Mouse (Mus musculus) megakaryocyte progenitor cell, adult 5-6 weeks (primary cell): ENCODE measurements around the gene AC161166.1. TPM values are rescaled to one million over a fixed set of nuclear protein-coding genes. Genes with fewer than 3 reads are reported as not detected.

ENCODE experiments used
- ATAC-seq: replicated peaks from 2 replicates; pipeline ENCODE4 v1.8.0; 2016; ENCODE audit warnings: mild to moderate bottlenecking, moderate TSS enrichment, inconsistent platforms; ENCODE audit not compliant: poor library complexity
- total RNA-seq, 2 experiments: library from RNA; stranded (forward) in 1 of 2; stranded (reverse) in 1 of 2; fragments of 157-497, 149-512 nt in 1 of 2; fragments of 200-1000 nt in 1 of 2; gene quantifications; 2 replicates each; pipeline versions ENCODE4 v1.2.3 to v1.2.4; 2015 to 2017

The AC161166.1 gene
- total RNA-seq (2015) (not detected in 2 replicates), total RNA-seq (2017) (not detected in 2 replicates)

GRCm38 (mm10) chr7:24512355-24512754 lies at the start of gene AC161166.1:
TSS of gene AC161166.1 (minus strand) at chr7:24512455.
- no peak for ATAC-seq

- ATAC-seq: no peak
These were observed 49.2 kb upstream of the AC161166.1 start for GRCm38 (mm10) chr7:24561450-24561849.

DNA sequence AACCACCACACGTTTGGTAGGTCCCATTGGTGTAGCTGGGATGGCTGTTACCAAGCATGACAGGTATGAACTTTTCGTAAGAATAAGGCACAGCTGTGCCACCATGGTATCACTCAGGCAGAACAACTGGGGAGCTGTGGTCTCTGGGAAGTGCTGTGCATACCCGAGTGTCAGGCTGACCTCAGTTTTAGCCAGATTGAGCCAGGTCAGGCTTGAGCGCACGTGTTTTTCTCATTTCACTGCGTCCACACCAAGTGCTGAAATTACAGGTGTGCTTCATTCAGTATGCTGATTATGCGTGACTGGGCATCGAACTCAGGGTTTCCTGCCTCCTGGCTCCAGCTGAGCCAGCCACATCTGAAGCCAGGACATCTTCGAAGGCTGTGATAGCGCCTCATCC lies 43.5 kb upstream of the AC161166.1 start:
- no peak for ATAC-seq

DNA sequence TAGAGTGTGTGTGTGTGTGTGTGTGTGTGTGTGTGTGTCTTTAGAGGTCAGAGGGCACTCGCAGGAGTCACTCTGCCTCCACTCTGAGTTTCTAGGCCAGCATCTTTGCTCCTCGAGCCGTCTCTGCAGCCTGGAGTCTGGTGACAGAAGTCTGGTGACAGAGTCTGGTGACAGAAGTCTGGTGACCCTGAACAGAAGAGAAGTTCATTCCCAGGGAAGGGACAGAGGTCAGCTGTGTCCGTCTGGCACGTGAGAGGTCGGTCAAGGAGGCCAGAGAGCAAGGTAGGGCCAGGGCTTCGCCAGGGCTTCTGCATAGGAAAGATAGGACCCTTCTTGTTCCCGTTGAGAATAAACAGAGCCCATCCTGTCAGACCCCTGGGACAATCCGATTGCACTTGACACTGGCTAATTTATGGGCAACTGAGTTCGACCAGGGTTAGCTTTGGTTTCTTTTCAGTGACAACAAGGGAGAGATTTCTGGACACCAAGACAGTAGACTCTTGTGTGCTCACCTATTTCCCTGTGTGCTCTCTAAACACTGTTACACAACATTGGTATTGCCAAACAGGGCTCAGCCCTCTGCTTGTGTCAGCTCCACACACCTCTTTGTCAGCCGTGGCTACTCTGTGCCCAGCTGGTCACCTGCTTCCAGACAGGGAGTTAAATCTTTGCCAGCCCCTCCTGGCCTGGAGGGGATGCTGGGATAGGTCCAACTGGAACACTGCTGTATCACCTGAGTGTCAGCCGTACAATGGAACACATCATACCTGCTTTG lies 39.9 kb upstream of the AC161166.1 start:
- ATAC-seq: 0 out of 2 replicates have a peak, but pooled peaks have one; percentile 37

DNA sequence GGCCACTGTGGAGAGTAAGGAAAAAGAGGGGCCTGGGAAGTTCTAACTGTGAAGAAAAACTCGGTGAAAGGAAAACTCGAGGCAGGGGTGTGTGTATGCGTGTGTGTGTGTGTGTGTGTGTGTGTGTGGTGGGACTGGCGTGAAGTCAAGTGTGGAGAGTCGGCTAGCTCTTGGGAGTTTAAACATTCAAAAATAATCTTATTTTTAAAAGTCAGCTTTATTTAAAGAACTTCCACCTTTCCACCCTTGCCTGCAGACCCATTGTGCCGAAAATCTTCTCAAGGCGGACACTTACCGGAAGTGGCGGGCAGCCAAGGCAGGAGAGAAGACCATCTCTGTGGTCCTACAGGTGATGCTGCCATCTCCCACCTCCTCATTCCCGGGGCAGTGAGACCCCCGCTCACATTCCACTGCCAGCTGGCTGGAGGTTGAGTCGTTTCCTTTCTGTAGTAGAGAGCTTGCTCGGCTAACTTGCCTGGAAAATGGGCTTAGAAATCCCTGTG lies 35.3 kb upstream of the AC161166.1 start:
- no peak for ATAC-seq

DNA sequence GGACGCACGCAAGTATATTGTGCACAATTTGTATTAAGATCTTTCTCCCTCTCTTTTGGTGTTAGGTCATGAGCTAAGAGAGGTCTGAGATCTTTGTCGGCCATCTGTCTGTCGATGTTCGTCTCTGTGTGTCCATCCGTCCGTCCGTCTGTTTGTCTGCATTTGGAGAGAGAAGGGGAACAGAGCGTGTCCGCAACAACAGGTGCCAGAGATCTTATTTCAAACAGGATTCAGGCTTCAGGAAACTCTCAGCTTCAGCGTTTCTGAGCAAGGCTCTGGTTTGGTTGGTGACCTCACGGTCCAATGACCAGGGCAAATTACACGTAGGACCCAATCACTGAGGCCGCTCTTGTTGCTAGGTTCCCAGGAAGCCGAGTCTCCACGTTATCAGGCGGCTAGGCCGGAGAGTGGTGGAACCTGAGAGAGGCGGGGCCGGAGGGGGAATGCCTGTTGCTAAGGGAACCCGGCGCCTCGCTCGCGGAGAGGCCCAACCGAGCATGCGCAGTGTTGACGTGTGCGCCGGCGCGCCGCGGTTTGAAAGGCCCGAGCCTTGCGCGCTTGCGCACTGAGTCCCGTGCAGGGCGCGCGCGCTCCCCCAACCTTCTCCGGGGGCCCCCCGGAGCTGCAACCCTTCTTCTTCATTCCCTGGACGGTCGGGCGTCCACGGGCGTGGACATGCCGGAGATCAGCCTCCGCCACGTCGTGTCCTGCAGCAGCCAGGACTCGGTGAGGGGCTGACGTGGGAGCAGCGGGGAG lies 34.6 kb upstream of the AC161166.1 start:
- ATAC-seq: peak; percentile 100

DNA sequence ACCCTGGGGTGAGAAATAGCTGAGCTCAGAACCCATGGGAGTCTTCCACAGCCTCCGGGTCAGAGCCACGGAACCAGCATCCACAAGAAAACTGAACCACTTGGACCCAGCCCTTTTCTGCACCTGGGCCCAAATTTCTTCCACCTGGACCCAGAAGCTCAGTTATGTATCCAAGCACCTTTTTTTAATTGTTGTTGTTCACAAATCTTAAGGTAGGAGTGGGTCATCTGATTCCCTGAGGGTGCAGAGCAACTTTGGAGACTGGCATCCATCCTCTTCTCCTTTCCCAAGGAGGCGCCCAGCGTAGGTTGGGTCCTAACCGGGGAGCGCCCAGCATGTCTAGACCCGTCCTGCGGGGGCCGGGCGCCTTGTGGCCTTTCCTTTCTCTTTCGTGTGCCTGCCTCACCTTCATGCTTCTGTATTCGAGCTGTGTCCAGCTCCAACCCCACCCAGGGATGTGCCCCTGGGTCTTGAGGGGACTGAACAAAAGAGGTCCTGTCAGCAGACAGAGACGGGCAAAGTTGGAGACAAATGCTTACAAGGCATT lies 33.9 kb upstream of the AC161166.1 start, which contains the start of the genes Pinlyp and Xrcc1:
Gene Pinlyp, minus strand, starts transcription at position 51 of the 547 bp plus-strand sequence.
Gene Xrcc1, plus strand, starts transcription at position 222 of the 547 bp plus-strand sequence.
- 0 out of 2 replicates have a peak, but pooled peaks have one; percentile 1 for ATAC-seq

DNA sequence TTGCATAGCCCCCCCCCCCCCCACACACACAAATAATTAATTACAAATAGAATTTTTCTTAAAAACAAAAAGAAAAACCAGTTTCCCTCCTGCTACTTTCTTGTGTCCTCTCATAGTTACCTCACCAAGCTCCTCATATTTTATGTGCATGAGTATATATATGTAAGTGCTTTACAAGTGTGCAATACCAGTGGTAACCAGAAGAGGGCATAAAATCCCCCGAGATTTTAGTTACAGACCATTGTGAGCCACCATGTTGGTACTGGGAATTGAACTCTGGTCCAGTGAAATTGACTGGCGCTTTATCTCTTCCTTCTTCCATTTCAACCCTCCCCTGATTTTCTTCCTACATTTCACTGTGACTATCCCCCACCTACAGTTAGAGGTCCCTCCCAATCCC lies 32.3 kb upstream of the AC161166.1 start:
- no peak for ATAC-seq

- ATAC-seq: no peak
These were observed 27.4 kb upstream of the AC161166.1 start for GRCm38 (mm10) chr7:24539686-24540085.

- ATAC-seq: peak; percentile 83
These were observed 26.4 kb upstream of the AC161166.1 start for GRCm38 (mm10) chr7:24538701-24539100.

DNA sequence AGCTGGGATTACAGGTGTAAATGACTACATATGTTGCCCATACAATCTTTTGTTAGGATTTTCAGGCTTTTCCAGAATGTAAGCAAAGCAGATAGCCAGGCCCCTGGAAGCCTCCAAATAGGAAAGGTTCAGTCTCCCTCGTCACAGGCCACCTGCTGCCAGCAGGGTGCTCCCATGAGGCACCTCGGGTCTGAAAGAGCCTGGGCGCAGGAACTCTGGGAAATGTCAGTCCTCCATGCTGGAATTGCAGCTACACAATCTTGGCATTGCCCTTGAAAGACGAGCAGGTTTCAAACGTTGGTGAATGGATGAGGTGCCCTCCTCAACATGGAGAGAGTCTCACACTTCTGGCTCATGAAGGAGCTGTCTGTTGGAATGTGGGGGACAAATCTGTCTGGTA lies 25.9 kb upstream of the AC161166.1 start:
- ATAC-seq: no peak

DNA sequence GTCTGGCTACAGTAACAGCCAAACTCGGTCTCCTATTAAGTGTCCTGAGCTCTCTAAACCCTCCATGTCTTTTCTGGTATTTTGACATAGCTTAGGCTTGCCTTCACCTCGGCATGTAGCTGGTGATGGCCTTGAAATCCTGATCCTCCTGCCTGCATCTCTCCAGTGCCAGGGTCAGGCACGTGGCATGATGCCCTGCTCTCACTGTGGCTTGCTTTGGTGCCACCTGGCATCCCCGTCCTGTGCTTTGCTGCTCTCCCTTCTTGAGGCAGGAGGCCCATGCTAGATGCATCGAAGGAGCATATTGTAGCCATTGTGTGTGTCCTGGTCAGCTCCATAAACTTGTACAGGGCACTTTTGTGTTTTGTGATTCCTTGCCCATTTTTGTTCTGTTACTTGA lies 25.3 kb upstream of the AC161166.1 start:
- ATAC-seq: no peak

DNA sequence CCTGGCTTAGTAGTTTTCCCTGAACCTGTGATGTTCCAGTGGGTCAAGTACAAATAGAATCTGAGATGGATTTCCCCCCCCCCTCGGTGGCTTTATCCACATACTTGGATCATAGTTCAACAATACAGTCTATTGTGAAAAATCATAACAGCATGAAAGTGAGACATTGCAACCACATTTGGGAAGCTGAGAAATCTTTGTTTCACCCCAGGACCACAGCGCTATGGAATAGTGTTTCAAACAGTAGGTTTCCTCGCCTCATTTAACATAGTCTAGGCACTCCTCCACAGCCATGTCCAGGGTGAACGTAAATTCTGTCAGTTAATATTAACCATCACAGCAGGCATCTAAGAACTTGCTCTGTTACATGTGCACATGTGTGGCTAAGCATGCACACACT lies 24.8 kb upstream of the AC161166.1 start:
- ATAC-seq: no peak

DNA sequence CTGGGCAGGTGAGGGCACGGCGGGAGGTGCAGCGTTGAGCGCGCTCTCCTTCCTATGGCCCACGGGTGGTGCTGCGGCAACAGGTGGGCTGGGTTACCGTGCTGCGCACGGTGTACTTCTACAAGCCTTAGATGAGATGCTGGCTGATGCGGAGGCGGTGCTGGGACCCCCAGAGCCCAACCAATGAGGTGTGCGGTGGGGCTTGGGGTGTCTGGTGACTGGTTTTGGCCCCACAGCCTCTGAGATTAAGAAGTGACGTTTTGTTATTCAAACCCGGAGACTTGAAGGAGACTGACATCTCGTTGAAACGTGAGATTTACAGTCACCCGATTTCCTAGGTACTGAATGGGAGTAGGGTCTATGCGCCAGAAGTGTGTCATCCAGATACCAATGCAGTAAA lies 22.0 kb upstream of the AC161166.1 start:
- no peak for ATAC-seq

GRCm38 (mm10) chr7:24533806-24534205 lies 21.6 kb upstream of the AC161166.1 start:
- no peak for ATAC-seq

GRCm38 (mm10) chr7:24533031-24533571 lies 20.8 kb upstream of the AC161166.1 start:
- ATAC-seq: no peak

DNA sequence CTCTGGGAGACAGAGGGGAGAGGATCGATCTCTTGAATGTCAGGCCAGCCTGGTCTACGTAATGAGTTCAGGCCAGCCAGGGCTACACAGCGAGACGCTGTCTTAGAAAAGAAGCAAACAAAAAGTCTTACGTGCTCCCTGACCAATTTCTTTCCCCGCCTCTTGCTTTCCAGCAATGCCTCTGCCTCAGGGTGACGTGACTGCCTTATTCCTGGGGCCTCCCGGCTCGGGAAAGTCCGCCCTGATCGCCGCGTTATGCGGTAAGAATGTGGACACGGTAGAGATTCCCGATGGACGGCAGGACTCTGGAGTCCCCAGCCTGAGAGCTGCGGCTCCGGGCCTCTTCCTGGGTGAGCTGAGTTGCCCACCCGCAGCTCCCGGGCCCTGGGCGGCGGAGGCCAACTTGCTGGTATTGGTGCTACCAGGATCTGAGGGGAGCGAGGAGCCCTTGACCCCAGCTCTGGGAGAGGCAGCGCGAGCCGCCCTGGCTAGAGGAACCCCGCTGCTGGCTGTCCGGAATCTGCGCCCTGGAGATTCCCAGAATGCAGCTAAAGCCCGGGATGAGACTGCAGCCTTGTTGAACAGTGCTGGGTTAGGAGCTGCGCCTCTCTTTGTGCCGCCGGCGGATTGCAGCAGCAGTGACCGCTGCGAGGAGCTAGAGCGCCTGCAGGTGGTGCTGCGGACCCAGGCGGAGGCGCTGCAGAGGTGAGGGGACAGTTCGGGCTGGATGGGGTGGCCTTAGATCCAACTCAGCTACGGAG lies 19.1 kb upstream of the AC161166.1 start:
- ATAC-seq: peak; percentile 60

GRCm38 (mm10) chr7:24530062-24530931 lies 18.0 kb upstream of the AC161166.1 start, which contains the start of gene Irgq:
TSS of gene Irgq (plus strand) at chr7:24530689.
- ATAC-seq: peak; percentile 87

DNA sequence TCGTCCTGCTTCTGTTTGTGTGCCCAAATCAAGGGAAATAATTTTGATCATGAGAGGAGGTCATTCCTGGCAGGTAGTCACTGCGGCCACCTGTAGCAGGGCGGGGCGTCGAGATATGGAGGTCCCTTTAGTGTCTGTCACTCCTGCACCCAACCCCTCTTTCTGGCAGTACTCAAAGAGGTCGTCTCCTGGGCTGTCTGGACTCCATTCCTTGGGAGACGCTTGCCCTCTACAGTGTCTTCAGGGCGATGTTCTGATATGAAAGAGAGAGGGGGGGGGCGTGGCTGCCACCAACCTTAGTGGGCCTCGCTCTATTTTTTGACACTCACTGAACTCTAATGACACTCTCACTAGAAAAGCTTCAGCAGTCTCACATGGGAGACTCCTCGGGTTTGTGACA lies 17.3 kb upstream of the AC161166.1 start:
- ATAC-seq: no peak
